Mouse (Mus musculus) erythroid progenitor cell, adult 5-6 weeks (primary cell): ENCODE measurements around the gene Fbxo8. TPM values are rescaled to one million over a fixed set of nuclear protein-coding genes. Genes with fewer than 3 reads are reported as not detected.

Experiments
- ATAC-seq: replicated peaks from 2 replicates; pipeline ENCODE4 v1.8.0; 2016; ENCODE audit warnings: moderate number of reproducible peaks, mild to moderate bottlenecking, moderate TSS enrichment, inconsistent platforms; ENCODE audit not compliant: poor library complexity, low FRiP score, severe bottlenecking
- total RNA-seq, 2 experiments: library from RNA; stranded (forward) in 1 of 2; stranded (reverse) in 1 of 2; fragments of 150-400 nt in 1 of 2; fragments of 186-747, 209-891 nt in 1 of 2; gene quantifications; 2 replicates each; pipeline versions ENCODE4 v1.2.3 to v1.2.4; 2015 to 2017; ENCODE audit warnings: low replicate concordance in 2 of 2

Gene Fbxo8
- total RNA-seq (2015; ENCODE audit: low replicate concordance) (35.2 and 43.6 TPM in 2 replicates), total RNA-seq (2017; ENCODE audit: low replicate concordance) (11.6 and 14.6 TPM in 2 replicates)

DNA sequence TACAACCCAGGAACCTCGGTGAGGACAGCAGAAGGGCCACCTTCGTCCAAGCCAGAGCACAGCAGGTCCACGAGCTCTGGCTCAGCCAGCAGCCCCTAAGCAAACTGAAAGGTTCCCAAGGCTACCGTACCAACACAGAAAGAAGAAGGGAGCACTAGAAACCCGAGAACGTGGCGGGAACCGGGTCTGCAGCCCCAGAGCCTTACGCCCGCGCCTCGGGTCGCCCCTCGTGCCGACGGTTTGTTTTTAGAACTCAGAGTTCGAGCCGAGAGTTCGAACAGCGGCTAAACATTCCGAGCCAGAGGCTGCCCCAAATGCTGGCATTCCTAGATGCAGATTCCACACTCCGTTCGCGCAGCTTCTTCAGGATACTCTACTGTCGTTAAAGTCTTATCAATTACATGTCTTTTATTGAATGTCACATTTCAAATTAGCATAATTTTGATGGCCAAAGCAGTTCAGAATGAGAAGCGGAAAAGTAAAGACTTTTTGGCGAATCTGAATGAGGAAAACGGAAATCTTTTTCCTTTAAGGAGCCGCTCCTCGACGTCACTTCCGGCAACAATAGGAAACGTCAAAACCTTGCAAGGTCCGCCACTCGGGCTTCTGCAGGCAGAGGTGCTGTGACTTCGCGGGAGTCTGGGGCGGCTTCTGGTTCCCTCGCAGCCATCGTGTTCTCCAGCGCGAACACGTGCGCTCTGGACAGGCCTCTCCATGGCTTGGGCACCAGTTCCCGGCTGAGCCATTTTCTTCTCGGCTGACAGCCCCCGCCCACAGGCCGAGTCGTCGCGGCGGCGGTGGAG, at the start of gene Fbxo8, which contains the start of gene Cep44:
Gene Fbxo8, plus strand, starts transcription at position 533 of the 803 bp plus-strand sequence.
Gene Cep44, minus strand, starts transcription at position 490 of the 803 bp plus-strand sequence.
- peak; percentile 85 for ATAC-seq

DNA sequence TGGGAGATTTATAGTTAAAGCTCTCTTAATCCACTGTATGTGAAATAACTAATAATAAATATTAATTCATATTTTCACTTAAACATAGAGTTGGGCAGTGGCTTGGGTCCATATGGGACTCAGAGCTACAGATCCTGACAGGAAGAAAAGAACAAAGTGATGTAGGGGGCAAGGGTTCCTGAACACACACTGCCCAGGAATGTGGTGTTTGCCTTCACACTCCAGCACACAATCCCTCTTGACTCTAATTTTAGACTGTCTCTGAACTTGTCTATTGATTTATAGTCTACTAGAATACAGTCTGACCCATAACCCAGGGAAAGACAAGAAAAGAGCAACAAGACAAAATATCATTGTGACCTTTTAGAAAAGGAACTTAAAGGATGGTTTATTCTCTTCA, 49.0 kb upstream of the Fbxo8 start:
- no peak for ATAC-seq

- ATAC-seq, result no peak
These were observed 42.5 kb upstream of the Fbxo8 start for GRCm38 (mm10) chr8:56508318-56508951.

GRCm38 (mm10) chr8:56508952-56509479, 41.9 kb upstream of the Fbxo8 start:
- ATAC-seq, result no peak

DNA sequence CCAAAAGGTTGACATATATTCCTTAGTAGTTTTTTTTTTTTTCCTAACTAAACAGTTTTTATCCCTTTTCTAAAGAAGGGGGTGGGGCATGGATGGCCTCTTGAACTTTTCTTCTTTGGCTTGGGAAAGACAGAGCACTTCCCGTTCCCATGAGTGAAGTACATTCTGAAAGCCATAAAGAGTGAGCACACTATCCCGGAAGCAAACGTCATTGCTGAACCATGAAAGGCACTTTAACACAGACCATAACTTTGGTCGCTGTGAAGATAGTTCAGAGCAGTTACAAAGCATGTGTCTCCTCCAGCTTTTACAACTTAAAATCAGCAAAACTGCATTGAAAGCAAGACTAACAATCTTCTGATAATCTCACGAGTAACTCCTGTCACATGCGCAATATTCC, 32.0 kb upstream of the Fbxo8 start:
- ATAC-seq, result no peak

DNA sequence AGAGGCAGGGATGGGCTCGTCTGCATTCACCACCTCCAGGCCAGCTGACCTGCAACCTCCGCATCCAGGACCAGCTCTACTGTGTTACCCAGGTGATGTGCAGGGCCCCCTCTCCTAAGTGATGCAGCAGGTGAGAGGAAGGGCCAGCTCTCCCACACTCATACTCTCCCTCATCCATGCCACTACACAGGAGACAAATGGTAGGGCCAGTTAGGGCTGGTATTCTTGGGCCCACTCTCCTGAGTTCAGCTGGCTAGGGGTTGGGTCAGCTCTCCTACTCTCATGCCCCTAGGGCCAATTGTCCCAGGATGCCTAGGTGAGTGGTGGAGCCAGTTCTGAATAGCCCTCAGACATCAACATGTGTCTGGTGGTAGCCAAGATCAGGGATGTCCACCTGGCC, 30.6 kb upstream of the Fbxo8 start:
- ATAC-seq, result no peak

GRCm38 (mm10) chr8:56521051-56521450, 29.8 kb upstream of the Fbxo8 start:
- no peak for ATAC-seq

DNA sequence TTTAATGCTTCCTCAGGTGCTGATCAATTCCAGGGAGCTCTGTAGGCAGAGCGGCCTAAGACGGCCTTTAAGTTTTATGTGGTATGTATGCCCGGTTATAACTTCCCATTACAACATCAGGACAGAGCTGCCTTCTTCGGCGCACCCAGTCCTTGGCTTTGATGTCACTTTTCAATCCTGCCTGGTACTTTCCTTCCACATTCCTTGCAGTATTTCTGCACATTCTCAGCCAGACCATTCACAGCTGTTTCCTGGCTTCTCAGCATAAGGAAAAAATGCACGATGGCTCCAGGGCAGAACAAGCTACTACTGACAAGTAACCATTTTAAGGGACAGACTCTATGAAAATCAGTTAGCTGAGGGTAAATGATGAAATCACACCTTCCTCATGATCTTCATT, 22.0 kb upstream of the Fbxo8 start:
- no peak for ATAC-seq

GRCm38 (mm10) chr8:56530359-56530758, 20.5 kb upstream of the Fbxo8 start:
- no peak for ATAC-seq

DNA sequence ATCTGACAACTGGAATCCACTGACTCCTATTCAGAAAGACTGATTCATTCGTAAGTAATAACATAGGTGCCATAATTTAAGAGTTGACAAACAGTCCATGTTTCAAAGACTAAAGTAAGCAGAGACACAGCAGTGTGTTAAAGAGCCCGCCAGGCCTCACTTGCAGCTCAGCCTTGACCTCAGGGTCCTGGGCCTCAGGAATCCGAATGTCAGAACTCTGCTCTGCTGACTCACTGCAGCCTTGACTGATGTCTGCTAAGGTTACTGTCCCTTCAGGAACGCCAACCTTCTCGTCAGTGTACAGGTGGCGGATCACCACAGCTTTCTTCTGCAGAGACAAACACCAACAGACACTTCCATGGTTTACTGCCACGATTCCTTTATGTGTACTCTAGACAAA, 10.2 kb upstream of the Fbxo8 start:
- no peak for ATAC-seq

- no peak for ATAC-seq
These were observed 3.0 kb upstream of the Fbxo8 start for GRCm38 (mm10) chr8:56547866-56548265.

DNA sequence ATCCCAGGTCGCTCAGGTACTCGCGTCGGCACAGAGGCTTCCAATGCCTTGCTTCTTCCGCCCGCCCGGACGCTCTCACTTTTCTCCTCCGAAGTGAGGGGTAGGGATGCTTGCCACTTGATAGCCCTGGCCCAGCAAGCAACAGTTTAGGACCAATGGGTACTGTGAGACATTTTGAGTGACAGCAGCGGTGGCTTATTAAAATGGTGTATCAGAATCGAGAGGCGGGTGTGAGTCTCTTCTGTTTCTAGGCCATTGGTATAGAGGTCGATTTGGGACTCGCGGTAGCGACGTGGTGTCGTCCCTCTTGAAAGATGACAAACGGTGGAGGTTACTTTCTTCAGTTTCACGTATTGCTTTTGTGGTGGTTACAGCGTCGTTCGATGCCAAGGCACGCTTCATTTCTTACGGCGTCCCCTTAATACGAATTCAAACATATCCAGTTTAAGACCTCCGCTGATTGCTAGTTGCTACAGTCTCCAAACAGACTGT, 517 bp downstream of the Fbxo8 start:
- peak; percentile 89 for ATAC-seq

- ATAC-seq, result no peak
These were observed 1.2 kb downstream of the Fbxo8 start for GRCm38 (mm10) chr8:56552045-56552444.

GRCm38 (mm10) chr8:56552551-56553103, 1.7 kb downstream of the Fbxo8 start:
- no peak for ATAC-seq

GRCm38 (mm10) chr8:56564399-56565047, 13.6 kb downstream of the Fbxo8 start:
- no peak for ATAC-seq

GRCm38 (mm10) chr8:56566856-56567255, 16.0 kb downstream of the Fbxo8 start:
- ATAC-seq, result no peak

- no peak for ATAC-seq
These were observed 30.0 kb downstream of the Fbxo8 start for GRCm38 (mm10) chr8:56580918-56581317.

DNA sequence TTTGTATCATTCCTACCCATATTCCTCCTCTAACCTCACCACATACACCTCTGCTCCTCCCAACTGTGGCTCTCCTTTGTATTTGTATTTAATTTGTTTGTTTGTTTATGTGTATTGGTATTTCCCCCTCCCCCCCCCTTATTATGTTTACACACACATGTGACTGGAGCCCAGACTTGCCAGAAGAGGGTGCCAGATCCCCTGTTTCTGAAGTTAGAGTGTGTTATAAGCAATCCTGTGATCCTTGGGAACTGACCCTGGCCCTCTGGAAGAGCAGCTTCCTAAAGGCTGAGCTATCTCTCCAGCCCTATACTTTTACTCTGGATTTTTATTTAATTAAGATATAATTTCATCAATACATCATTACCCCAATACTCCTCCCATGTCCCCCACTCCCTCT, 32.0 kb downstream of the Fbxo8 start:
- no peak for ATAC-seq

- ATAC-seq, result no peak
These were observed 38.1 kb downstream of the Fbxo8 start for GRCm38 (mm10) chr8:56589004-56589403.

DNA sequence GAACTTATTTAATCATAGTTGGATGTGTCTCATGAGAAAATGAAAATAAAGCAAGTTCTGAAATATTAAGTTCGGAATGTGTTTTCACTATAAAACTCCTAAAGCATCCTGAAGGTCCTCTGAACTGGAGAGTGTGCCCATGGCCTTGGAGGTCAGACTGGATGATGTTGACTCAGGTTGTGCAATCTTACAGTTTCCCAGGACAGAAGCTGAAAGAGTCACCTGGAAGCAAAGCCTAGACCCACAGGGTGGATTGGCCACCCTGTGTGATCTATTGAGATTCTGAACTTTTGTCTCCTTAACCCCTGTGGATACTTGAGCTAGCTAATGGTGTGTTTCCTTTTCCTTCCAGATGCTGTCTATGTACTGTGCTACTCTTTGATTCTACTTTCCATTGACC, 40.2 kb downstream of the Fbxo8 start:
- ATAC-seq, result no peak
